Mouse (Mus musculus) kidney, adult 9 months (tissue): ENCODE data around the gene Cers1.

Experiments used
- DNase-seq: peaks from one replicate; pipeline ENCODE4 v3.0.0; 2022

Cers1 gene

DNA sequence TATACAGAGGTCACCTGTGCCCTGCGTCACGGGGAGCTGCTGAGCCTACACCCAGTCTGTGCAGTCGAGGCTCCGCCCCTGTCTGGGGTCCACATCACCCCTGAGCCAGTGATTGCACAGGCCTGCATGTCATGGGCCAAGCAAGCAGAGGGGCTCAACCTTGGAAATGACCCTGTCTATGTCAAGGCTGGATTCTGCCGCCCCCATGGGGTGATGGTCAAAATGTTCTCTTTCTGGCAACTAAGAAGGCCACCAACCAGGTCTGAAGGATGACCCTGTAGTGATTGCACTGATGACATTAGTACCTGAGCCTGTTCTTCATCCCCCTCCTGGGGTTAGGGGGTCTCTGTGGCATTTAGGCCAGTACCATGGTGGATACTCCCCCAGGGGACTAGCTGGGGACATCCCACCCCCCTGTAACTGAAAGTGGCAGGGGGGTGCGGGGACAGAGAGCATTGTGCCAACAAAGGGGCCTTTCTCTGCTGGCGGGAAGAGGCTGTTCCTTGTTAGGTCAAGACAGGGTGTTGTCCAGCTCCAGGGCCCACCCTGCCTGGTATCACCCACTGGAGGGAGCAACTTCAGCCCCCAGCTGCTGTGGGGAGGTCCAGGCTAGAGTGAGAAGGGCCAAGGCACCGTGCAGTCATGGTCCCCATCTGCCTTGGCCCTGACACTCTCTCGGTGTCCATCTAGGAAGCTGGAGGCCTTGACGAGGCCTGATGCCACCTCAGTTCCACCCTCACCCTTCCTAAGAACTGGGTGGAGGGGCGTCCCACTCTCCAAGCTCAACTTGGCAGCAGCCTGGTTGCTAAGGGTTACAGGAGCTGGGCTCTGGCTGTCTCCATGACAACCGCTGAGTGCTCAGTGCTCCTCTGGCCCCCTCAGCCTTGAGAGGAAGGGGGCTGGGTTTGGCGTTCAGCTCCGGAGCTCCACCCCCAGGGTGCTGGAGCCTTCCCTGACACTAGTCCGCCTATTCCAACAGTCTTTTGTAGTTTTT is 1.2 kb downstream of the Cers1 start:
- DNase-seq: no peak

DNA sequence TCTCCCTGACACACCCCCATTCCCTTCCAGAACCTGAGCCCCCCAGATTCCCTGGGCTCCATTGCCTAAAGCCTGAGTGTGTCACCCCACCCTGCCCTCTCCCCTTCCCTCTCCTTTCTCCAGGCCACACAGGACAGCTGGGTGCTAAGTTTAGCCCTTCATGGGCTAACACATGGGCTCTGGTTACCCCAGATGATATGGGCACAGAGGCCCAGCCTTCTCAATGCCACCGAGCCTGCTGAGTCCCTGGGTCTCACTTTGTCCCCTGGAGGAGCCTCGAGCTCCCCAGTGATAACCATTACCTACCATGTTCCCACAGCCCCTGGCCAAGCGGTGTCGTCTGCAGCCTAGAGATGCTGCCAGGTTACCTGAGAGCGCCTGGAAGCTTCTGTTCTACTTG is 2.3 kb downstream of the Cers1 start:
- no peak for DNase-seq

- no peak for DNase-seq
These were observed 8.1 kb downstream of the Cers1 start for GRCm38 (mm10) chr8:70323716-70324115.

DNA sequence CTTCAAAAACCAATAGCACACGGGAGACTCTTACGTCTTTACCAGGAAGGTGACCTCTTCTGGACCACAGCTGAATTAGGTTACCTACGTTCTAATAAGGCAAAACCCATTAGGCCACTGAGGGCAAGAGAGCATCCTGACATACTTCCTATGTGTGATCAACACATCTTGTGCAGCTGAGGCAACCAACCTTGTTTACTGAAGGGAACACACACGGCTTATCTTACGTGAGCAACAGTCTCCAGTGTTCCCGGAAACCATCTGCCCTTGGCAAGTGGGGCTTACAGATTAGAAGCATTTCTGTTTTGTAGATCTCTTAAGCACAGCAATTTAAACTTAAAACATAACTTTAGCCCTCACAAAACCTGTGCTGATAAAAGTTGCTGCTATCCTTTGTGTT is 11.9 kb downstream of the Cers1 start:
- no peak for DNase-seq

DNA sequence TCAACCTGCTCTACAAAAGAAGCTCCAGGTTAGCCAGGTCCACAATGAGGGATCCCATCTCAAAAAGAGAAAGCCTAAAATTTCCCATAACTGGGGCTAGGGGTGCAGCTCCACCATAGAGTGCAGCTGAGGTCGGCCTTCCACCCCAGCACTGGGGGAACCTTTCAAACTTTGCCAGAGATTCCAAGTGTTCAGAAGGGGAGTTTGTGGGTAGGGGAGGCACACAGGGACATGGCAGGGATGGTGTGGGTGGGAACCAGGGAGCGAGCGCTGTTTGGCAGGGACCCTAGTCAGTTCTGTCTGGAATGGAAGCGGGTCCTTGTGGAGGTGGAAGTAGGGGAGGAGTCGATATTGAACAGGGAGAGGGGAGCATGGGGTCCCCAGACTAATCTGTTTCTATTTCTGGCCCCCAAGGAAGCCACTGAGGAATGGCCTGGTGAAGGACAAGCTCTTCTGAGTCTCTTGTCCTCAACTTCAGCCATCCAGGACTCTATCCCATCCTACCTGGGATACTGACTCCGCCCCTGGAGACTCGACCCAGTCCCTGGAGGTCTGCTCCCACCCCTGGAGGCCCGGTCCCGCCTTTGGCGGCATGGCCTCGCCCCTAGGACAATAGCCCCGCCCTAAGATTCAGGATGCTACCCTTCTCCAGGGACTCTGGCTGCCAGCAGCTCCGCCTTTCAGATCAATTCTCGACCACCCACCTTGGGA is 13.7 kb downstream of the Cers1 start, which contains the start of gene Gdf1:
Gene Gdf1 (plus strand): TSS at position 694 of the 711 bp plus-strand sequence.
- DNase-seq: no peak

DNA sequence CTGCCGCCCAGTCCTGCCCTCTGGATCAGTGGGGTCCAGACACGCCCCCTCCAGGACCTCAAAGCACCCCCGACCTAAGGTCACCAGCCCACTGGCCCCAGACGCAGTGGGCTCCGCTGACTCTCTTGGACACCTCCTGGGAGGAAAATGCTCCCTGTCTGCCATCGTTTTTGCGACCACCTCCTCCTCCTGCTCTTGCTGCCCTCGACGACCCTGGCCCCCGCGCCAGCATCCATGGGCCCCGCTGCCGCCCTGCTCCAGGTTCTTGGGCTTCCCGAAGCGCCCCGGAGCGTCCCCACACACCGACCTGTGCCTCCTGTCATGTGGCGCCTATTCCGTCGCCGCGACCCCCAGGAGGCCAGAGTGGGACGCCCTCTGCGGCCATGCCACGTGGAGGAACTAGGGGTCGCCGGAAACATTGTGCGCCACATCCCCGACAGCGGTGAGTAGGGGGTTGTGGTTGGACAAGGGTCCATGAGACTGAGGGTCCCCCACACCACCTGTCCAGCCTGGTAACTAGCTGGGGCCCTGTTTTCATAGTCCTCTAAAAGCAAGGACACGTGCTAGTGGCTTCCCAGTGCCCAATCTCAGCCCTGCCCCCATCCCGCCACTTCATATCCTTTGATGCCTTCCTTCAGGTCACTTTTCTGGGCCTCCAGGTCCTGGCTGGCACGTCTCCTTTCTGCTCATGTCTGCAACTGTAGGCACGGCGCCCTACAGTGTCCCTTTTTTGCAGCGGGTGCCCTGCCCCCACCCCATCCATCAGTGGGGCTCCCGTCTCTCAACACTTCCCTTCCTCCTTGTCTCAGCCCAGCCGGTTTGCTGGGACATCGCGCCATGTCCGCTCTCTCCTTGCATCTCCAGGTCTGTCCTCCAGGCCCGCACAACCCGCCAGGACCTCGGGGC is 14.5 kb downstream of the Cers1 start:
- DNase-seq: no peak

DNA sequence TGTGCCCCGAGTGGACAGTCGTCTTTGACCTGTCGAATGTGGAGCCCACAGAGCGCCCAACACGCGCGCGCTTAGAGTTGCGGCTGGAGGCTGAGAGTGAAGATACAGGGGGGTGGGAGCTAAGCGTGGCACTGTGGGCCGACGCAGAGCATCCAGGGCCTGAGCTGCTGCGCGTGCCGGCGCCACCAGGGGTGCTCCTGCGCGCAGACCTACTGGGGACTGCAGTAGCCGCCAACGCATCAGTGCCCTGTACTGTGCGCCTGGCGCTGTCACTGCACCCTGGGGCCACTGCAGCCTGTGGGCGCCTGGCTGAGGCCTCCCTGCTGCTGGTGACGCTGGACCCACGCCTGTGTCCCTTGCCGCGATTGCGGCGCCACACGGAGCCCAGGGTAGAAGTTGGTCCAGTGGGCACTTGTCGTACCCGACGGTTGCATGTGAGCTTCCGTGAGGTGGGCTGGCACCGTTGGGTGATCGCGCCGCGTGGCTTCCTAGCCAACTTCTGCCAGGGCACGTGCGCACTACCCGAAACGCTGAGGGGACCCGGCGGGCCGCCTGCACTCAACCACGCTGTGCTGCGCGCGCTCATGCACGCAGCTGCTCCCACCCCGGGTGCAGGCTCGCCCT is 15.3 kb downstream of the Cers1 start:
- DNase-seq: no peak

- no peak for DNase-seq
These were observed 16.0 kb downstream of the Cers1 start for GRCm38 (mm10) chr8:70331526-70331925.

GRCm38 (mm10) chr8:70332070-70332877 is 16.7 kb downstream of the Cers1 start:
- DNase-seq: peak; percentile 40

DNA sequence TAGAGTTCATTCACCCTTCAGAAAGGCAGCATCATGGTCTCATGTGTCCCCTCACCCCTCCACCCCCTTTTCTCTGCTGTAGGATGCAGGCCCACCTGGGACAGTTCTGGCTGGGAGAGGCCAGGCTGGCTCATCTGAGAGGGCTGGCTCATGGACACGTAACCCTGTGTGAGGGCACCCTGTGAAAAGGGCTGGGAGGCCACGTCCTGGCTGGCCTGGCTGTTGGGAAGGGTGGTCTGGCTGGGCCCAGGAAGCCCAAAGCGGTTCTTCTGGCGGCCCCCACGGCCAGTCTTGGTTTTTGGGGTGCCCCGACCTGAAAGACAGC is 17.3 kb downstream of the Cers1 start:
- DNase-seq: no peak

GRCm38 (mm10) chr8:70338931-70339330 is 23.4 kb downstream of the Cers1 start:
- DNase-seq: no peak

- DNase-seq: no peak
These were observed 25.1 kb downstream of the Cers1 start for GRCm38 (mm10) chr8:70340659-70341058.

DNA sequence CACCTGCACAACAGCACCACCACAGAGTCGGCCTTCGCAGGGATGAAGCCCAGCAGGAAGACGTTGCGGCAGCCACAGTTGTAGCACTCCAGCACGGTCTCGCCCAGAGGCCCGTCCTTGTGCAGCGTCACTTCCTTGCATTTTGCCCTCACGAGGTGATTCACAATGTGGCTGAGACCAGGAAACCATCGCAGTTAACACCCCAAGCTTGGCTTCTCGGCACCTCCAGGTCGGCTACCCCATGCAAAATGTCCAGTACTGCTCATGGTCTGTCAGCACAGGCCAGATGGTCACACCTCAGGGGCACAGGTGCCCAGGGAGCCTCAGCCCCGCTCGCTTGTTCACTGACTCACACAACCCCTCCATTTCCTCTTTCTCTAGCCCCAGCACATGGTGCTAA is 26.4 kb downstream of the Cers1 start:
- DNase-seq: no peak

DNA sequence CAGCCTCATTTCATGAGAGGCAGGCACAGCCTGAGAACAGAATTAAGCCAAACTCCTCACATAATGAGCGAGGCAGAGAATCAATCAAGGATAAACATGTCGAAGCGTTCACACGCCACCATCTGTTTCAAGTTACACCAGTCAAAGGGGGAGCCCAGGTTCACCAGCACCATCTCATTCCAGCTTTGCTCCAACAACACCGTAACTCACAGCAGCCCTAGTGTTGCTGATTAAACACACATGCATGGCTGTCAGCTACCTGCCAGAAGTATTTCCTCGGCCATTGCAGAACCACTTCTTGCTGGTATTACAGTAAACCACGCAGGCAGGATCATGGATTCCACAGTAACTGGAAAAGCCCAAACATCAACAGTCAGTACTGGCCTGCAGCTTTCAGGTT is 27.5 kb downstream of the Cers1 start:
- no peak for DNase-seq

GRCm38 (mm10) chr8:70343696-70344095 is 28.1 kb downstream of the Cers1 start:
- DNase-seq: peak; percentile 48

- DNase-seq: no peak
These were observed 28.7 kb downstream of the Cers1 start for GRCm38 (mm10) chr8:70344279-70344678.

- DNase-seq: no peak
These were observed 31.9 kb downstream of the Cers1 start for GRCm38 (mm10) chr8:70347443-70347842.

DNA sequence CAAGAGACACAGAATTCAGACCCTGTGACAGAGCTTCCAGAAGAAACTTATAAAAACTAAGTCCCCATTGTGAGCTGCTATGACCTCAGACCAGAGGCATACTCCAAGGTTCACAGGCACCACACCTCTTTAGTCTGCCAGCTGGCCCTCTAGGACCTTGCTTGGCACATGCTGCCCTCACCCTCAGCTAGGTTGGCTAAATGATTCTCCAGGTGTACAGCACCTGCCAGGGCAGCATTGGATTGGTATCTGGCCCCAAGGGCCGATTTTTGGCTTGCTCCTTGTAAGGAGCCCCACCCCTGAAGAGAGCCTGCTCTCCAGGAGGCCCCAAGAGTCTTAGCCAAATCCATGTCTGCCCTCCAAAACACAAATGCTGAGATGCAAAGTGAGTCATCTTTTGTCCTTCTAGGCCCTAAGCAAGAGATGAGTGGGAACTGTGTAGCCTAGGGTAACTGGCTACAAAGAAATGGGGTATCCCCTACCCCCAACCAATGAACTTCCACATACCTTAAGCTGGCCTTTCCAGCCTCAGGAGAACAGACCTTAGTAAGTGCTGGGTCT is 32.4 kb downstream of the Cers1 start:
- DNase-seq: peak; percentile 78

- peak; percentile 39 for DNase-seq
These were observed 35.7 kb downstream of the Cers1 start for GRCm38 (mm10) chr8:70351035-70351999.

DNA sequence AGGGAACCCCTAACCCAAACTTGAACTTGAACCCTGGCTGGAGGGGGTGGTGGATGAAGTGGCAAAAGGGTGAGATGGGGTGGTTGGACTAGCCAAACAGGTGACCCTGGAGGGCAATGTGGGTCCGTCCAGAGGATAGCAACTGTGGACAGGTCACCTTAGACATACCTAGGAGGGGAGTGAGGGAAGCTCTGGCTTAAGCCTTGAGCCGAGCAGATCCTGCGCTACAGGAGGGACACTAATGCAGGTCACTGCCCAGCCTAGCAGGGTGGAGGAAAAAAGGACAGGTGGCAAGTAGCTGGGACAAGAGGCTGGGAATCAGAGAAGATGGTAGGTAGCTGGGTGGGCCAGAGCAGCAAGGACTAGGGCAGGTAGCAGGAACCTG is 36.4 kb downstream of the Cers1 start:
- DNase-seq: no peak
